Mouse (Mus musculus): ENCODE data around the gene Hykk.

- TF ChIP-seq CTCF (IDR thresholded peaks at IDR 0.05; ENCODE audit: low read depth, low read length) (no peak), POLR2A (IDR thresholded peaks at IDR 0.05; ENCODE audit: borderline replicate concordance, low read depth, low read length) (no peak)
Observed at GRCm38 (mm10) chr9:54932379-54932778, 15.3 kb downstream of the Hykk start.

All from bone marrow macrophage, adult 2 months (primary cell).